Mouse (Mus musculus) mouse trophoblast stem cell (cell line): ENCODE measurements around the gene 9430097D07Rik.

Experiments used
- in situ Hi-C, 2 experiments: fragments of 300-500 bp; cut with MseI, MboI; formaldehyde crosslinking; loops; 2 replicates in 1 of 2; 3 replicates in 1 of 2; pipeline ENCODE4 v1.15.1; 2025

The 9430097D07Rik gene

DNA sequence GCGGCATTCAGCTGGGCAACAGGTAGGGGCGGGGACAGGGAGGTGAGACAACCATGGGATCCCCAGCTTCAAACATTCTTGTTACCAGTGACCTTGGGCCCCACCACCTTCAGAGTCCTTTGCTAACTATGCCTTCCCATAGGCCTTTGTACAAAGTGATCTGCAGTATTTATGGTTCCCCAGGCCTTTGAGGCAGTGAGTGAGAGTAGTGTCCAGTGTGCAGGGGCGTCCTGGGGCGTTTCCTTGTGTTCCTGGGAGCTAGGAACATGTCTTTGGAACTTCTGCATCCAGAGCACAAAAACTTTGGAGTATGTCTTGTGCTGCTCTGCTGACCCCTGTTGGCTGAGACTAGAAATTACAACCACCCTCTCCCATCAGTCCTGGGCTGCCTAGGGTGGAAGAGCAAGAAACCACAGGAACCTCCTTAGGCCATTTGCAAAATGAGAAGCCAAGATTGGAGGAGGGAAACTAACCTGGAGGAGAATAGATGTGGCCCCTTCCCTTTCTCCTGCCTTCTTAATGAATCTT is 8.9 kb downstream of the 9430097D07Rik start:
- in situ Hi-C loops: loop anchor here (5.0 kb wide), 1 partner anchor 79 kb away; no protein-coding TSS in a partner anchor

DNA sequence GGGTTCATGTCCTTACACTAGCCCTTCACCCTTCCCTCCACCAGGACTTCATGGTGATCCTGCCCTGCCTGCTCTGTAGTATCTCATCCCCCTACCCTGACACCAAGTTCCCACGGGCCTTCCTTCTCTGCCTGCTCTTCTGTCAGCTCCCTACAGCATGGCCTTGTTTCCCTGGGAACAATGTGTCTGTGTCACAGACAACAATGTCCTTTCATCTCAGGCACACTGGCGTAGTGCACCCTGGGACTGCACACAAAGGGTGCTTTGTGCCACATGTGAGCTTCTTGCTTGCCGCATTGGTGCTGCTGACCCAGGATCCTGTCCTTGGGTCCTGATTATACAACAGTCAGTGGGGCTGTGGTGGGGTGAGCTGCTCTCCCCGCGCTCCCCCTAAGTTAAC is 15.9 kb downstream of the 9430097D07Rik start:
- in situ Hi-C loops: no loop called here

- in situ Hi-C loops: no loop called here
These were observed 19.5 kb downstream of the 9430097D07Rik start for GRCm38 (mm10) chr2:32556019-32556418.

- in situ Hi-C loops: no loop called here
These were observed 20.0 kb downstream of the 9430097D07Rik start for GRCm38 (mm10) chr2:32555484-32555883.

- in situ Hi-C loops: no loop called here
These were observed 21.8 kb downstream of the 9430097D07Rik start for GRCm38 (mm10) chr2:32553592-32554148.

- in situ Hi-C loops: no loop called here
These were observed 24.2 kb downstream of the 9430097D07Rik start for GRCm38 (mm10) chr2:32551236-32551635.

DNA sequence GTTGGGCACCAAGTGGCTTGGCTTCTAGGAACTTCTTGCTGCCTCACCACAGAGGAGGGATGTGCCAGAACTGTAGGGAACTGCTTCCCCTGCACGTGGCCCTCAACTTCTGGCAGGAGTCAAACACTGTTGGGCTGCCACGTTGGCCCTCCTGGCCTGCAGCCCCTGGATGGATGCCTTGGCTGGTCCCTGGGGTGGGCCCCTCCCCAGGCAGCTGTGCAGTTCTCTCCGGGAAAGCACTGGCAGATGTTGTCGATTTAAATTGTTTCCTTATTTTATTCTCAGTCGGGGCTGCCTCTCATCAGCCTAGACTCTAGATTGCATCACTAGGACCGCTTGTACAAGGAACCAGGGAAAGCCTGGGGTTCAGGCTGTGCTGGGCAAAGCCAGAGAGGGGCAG is 25.7 kb downstream of the 9430097D07Rik start:
- in situ Hi-C loops: no loop called here

GRCm38 (mm10) chr2:32549171-32549570 is 26.3 kb downstream of the 9430097D07Rik start:
- in situ Hi-C loops: no loop called here

DNA sequence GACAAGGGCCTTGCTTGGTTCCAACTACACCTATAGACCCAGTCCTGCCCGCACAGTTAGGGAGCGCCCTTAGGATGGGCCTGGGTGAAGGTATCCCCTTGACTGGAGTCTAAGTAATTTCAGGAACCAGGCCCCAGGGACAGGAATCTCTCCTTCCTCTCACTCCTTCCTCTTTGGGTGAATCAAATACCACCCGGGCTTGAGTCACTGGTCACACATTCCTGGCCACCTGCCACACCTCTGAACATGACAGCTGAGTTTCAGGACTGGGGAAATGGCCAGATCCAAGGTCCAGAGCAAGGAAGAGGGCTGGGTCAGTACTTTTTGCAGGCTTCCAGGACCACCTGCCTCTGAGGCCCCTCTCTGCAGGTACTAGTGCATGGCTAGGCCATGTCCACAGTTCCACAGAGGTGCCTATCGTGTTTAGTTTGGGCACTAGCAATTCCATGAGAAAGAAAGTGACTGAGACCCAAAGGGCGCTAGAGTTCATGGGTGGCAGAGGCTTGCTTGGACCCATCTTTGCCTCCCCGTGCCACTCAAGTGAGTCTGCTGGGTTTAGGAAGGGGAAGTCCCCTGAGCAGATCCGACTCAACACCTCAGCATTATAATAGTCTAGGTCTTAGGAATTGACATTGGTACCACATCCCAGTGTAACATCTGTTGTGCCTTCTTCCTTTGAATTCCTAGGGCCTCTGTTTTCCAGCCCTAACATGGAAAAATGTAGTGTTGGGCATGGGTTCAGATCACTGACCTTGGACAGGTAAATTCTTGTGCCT is 27.3 kb downstream of the 9430097D07Rik start:
- in situ Hi-C loops: no loop called here

DNA sequence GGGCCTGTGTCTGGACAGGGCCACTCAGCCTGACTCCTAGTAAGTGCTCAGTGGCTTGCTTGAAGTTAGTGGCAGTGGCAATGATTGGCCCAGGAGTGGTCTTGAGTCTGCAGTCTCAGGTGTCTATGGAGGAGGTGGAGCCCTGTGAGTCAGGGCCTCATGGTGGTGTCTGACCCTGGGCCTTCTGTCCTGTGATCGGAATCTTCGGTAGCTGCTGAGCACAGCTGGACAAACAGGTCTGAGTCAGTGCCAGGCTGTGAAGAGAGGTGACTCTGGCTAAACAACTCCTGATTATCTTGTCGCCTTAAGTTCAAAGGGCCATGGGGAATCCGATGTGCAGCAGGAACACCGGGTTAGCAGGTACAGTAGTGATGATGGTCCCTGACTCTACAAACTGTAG is 28.1 kb downstream of the 9430097D07Rik start:
- in situ Hi-C loops: no loop called here

- in situ Hi-C loops: no loop called here
These were observed 28.5 kb downstream of the 9430097D07Rik start for GRCm38 (mm10) chr2:32546951-32547350.

GRCm38 (mm10) chr2:32543031-32543449 is 32.4 kb downstream of the 9430097D07Rik start:
- in situ Hi-C loops: no loop called here

DNA sequence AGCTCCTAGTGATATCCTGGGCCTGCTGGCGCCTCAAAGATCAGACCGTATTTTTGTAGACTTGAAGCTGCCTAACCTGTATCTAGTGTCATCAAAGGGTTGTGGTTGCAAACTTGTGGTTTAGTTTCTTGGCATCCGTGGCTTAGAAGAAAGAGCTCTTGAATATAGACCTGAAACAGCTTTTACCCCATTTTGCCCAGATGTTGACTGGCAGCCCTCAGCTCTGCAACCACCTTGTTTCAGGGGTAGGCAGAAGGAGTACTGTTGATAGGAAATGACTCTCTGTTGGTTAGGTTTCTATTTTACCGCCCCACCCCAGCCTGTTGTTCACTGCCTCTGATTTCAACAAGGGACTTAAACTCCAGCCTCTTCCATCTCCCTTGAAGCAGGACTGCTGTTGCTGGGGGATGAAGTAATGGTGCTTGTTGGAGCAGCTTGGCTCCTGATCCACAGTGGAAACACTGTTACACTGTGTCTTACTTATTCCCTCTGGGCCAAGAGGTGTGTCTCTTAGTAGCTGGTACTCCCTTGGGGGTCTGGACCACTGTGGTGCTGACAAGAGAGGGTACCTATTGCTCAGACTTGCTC is 33.4 kb downstream of the 9430097D07Rik start:
- in situ Hi-C loops: no loop called here

DNA sequence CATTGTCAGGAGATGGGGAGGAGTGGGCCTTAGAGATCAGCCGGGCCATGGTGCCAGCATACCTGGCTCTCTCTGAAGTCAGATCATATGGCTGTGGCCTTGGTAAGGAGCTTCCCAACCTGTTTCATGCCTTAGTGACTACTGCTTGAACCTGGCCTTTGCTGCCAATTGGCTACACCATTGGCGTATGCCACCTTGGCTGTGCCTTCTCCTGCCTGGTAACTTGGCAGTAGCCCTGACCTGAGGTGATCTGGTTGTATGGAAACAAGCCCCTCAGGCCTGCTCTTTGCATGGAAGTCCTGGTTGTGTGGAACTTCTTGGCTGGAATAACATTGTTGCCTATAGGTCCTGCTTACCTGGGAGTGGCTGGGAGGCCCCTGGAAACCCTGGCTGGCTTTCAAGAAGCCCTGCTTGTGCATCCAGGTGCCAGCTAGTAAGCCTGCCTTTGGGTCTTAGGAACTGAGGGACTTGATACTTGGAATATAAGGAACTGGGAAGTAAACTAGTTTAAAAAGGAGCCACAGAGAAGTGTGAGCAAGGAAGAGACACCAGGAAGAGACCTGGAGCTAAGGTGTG is 34.1 kb downstream of the 9430097D07Rik start:
- in situ Hi-C loops: no loop called here

DNA sequence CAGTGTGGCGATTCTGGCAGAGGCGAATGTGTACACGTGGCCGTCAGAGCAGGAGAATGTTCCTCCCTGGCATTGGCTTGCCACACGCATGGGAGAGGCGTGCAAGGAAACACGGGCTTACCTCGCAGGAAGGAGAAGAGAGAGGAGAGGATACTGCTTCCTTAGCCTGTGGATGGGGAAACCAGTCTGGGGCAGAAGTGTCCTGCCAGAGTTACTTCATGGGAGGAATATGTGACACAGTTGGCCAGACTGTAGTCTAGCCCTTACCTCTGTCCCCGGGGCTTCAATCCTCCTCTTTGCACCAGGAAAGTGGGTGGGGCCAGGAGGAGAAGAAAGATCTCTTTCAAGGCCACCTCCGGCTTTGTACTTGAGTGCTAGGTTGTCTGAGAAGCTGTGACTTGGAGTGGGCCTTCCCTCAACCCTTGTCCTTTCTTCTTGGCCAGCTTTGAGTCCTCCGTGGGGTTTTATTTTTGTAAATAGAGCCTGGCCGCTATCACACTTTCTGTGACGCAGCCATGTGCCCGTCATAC is 36.0 kb downstream of the 9430097D07Rik start:
- in situ Hi-C loops: no loop called here

DNA sequence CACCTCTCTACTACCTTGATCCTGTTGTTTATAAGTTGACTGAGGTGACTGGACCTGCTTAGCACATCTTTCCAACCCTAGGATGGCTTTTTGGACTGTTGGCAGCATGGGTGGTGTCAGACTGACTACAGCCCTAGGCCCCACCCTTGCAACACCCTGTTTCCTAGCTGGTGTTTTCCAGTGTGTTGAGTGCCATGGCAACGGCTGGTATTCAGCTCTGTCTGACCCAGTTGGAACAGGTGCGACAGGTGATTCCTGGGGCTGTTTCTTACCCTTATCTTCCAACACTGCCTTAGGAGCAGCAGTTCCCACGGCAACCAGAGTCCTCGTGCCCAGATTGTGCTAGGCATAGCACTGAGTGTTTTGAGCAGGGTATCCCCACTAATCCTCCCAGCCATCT is 37.0 kb downstream of the 9430097D07Rik start:
- in situ Hi-C loops: no loop called here

DNA sequence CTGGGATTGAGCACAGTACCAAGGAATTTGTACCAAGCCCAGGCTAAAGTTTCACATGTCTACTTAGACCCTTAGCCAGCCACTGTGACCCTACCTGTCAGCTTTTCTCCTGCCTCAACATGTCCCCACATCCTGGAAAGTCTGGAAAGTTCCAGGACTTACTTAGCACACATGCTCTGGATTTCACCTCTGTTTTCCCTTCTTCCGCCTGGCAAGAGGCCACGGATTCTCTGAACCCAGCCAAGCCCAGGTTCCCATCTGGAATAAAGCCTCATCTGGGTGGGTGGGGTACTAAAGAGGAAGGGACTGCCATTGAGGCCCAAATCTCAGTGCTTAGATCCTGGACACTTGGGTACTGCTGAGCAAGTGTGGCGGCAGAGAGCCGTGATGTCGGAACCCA is 37.5 kb downstream of the 9430097D07Rik start:
- in situ Hi-C loops: no loop called here

GRCm38 (mm10) chr2:32537360-32537905 is 38.1 kb downstream of the 9430097D07Rik start:
- in situ Hi-C loops: no loop called here

DNA sequence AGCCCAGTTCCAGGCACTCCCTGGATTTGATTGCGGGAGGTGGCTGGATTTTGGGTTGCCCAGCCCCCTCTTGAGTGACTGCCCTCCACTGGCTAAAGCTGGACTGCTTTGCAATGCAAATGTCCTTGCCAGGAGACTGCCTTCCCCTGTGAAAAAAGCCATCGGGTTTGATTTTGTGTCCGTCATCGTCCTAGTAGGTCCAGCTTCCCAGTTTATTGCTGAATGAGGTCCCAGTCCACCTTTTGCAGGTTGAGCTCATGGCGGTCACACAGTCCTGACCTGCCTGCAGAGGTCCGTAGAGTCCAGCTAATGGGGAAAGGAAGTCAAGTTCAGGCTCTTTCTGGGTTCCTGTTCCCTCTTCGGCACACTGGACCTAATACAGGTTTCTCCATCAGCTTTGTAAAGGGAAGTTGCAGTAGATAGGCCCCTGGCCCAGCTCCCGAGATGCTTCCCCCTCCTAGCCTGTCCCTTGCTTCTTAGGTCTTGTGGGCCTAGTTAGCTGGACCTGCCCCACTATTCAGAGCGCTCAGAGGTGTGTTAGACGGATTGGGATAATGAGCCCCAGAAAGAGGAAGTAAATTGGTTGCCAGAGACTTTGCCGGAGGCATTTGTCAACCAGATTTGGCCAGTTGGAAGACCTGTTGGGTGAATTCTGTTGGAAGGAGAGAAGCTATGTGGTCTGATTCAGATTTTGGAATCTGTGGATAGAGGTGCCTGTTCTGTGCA is 38.7 kb downstream of the 9430097D07Rik start:
- in situ Hi-C loops: no loop called here

- in situ Hi-C loops: no loop called here
These were observed 39.3 kb downstream of the 9430097D07Rik start for GRCm38 (mm10) chr2:32536086-32536633.

GRCm38 (mm10) chr2:32535501-32535991 is 39.9 kb downstream of the 9430097D07Rik start:
- in situ Hi-C loops: no loop called here
